Mouse (Mus musculus): ENCODE data around the gene Cop1. TPM values are rescaled to one million over a fixed set of nuclear protein-coding genes. Genes with fewer than 3 reads are reported as not detected.

The Cop1 gene
- polyA plus RNA-seq, 1 experiment from 2014 or later, result 107 TPM

GRCm38 (mm10) chr1:159253078-159253477, 21.0 kb downstream of the Cop1 start:
- Histone ChIP-seq H3K27ac (replicated peaks in 1 of 2; ENCODE audit: control insufficient read depth in 1 of 2, insufficient read depth in 1 of 2, low read depth in 2 of 2, low read length in 2 of 2) (no peak overlapping the region), H3K27me3 (ENCODE audit: control insufficient read depth, insufficient read depth, low read length) (no peaks in the 10 kb centered on the region), H3K4me3 (ENCODE audit: control insufficient read depth in 1 of 2, insufficient read depth in 1 of 2, low read depth in 1 of 2, low read length in 2 of 2) (no peak overlapping the region), H3K9me3 (ENCODE audit: control insufficient read depth, low read length) (no peaks in the 10 kb centered on the region), H3K4me2 (ENCODE audit: low read length) (no peak overlapping the region), H3K9ac (ENCODE audit: low read length) (no peak overlapping the region), H3K36me3 (ENCODE audit: control insufficient read depth, insufficient read depth, low read length) (peaks cover 65% of the 10 kb centered on the region), H3K4me1 (ENCODE audit: control insufficient read depth in 2 of 2, insufficient read depth in 2 of 2, low read length in 2 of 2) (no peaks in the 10 kb centered on the region)
- 73% methylated on average over 2 of the region's 2 CpGs for WGBS
- ATAC-seq (ENCODE audit: insufficient number of reproducible peaks, insufficient read depth, low FRiP score, low read depth), result no peak

- H3K4me1 ChIP-seq (ENCODE audit: control insufficient read depth in 2 of 2, insufficient read depth in 2 of 2, low read length in 2 of 2), result no peaks in the 10 kb centered on the region
Observed at GRCm38 (mm10) chr1:159254906-159255685, 23.0 kb downstream of the Cop1 start.

GRCm38 (mm10) chr1:159256543-159256942, 24.4 kb downstream of the Cop1 start:
- Histone ChIP-seq H3K27ac (replicated peaks in 1 of 2; ENCODE audit: control insufficient read depth in 1 of 2, insufficient read depth in 1 of 2, low read depth in 2 of 2, low read length in 2 of 2) (no peak overlapping the region), H3K4me1 (ENCODE audit: control insufficient read depth in 2 of 2, insufficient read depth in 2 of 2, low read length in 2 of 2) (no peaks in the 10 kb centered on the region), H3K9me3 (ENCODE audit: control insufficient read depth, low read length) (no peaks in the 10 kb centered on the region), H3K27me3 (ENCODE audit: control insufficient read depth, insufficient read depth, low read length) (no peaks in the 10 kb centered on the region), H3K4me2 (ENCODE audit: low read length) (no peak overlapping the region), H3K4me3 (ENCODE audit: control insufficient read depth in 1 of 2, insufficient read depth in 1 of 2, low read depth in 1 of 2, low read length in 2 of 2) (no peak overlapping the region), H3K36me3 (ENCODE audit: control insufficient read depth, insufficient read depth, low read length) (peaks cover 62% of the 10 kb centered on the region), H3K9ac (ENCODE audit: low read length) (no peak overlapping the region)
- WGBS, result 91% methylated on average over 1 of the region's 1 CpGs
- no peak for ATAC-seq (ENCODE audit: insufficient number of reproducible peaks, insufficient read depth, low FRiP score, low read depth)

More at GRCm38 (mm10) chr1:159254906-159255685, 23.0 kb downstream of the Cop1 start:
- WGBS, result 84% methylated on average over 5 of the region's 5 CpGs
- H3K9ac ChIP-seq (ENCODE audit: low read length), result no peak overlapping the region
- H3K9me3 ChIP-seq (ENCODE audit: control insufficient read depth, low read length), result no peaks in the 10 kb centered on the region
- no peak for ATAC-seq (ENCODE audit: insufficient number of reproducible peaks, insufficient read depth, low FRiP score, low read depth)
- no peak overlapping the region for H3K4me3 ChIP-seq (ENCODE audit: control insufficient read depth in 1 of 2, insufficient read depth in 1 of 2, low read depth in 1 of 2, low read length in 2 of 2)
- H3K27me3 ChIP-seq (ENCODE audit: control insufficient read depth, insufficient read depth, low read length), result no peaks in the 10 kb centered on the region
- no peak overlapping the region for H3K27ac ChIP-seq (replicated peaks in 1 of 2; ENCODE audit: control insufficient read depth in 1 of 2, insufficient read depth in 1 of 2, low read depth in 2 of 2, low read length in 2 of 2)
- H3K4me2 ChIP-seq (ENCODE audit: low read length), result no peak overlapping the region
- peaks cover 66% of the 10 kb centered on the region for H3K36me3 ChIP-seq (ENCODE audit: control insufficient read depth, insufficient read depth, low read length)

- WGBS, result 95% methylated on average over 3 of the region's 3 CpGs
- ATAC-seq (ENCODE audit: insufficient number of reproducible peaks, insufficient read depth, low FRiP score, low read depth), result no peak
- H3K9me3 ChIP-seq (ENCODE audit: control insufficient read depth, low read length), result no peaks in the 10 kb centered on the region
- H3K27me3 ChIP-seq (ENCODE audit: control insufficient read depth, insufficient read depth, low read length), result no peaks in the 10 kb centered on the region
- H3K4me2 ChIP-seq (ENCODE audit: low read length), result no peak overlapping the region
- peaks cover 33% of the 10 kb centered on the region for H3K36me3 ChIP-seq (ENCODE audit: control insufficient read depth, insufficient read depth, low read length)
- H3K4me3 ChIP-seq (ENCODE audit: control insufficient read depth in 1 of 2, insufficient read depth in 1 of 2, low read depth in 1 of 2, low read length in 2 of 2), result no peak overlapping the region
- no peaks in the 10 kb centered on the region for H3K4me1 ChIP-seq (ENCODE audit: control insufficient read depth in 2 of 2, insufficient read depth in 2 of 2, low read length in 2 of 2)
- no peak overlapping the region for H3K27ac ChIP-seq (replicated peaks in 1 of 2; ENCODE audit: control insufficient read depth in 1 of 2, insufficient read depth in 1 of 2, low read depth in 2 of 2, low read length in 2 of 2)
- H3K9ac ChIP-seq (ENCODE audit: low read length), result no peak overlapping the region
Observed at GRCm38 (mm10) chr1:159263820-159264219, 31.7 kb downstream of the Cop1 start.

GRCm38 (mm10) chr1:159280072-159280471, 48.0 kb downstream of the Cop1 start:
- H3K9ac ChIP-seq (ENCODE audit: low read length), result no peak overlapping the region
- H3K36me3 ChIP-seq (ENCODE audit: control insufficient read depth, insufficient read depth, low read length), result peaks cover 37% of the 10 kb centered on the region
- 63% methylated on average over 1 of the region's 1 CpGs for WGBS
- no peak overlapping the region for H3K4me2 ChIP-seq (ENCODE audit: low read length)
- H3K4me3 ChIP-seq (ENCODE audit: control insufficient read depth in 1 of 2, insufficient read depth in 1 of 2, low read depth in 1 of 2, low read length in 2 of 2), result no peak overlapping the region
- no peak overlapping the region for H3K27ac ChIP-seq (replicated peaks in 1 of 2; ENCODE audit: control insufficient read depth in 1 of 2, insufficient read depth in 1 of 2, low read depth in 2 of 2, low read length in 2 of 2)
- ATAC-seq (ENCODE audit: insufficient number of reproducible peaks, insufficient read depth, low FRiP score, low read depth), result no peak
- no peaks in the 10 kb centered on the region for H3K4me1 ChIP-seq (ENCODE audit: control insufficient read depth in 2 of 2, insufficient read depth in 2 of 2, low read length in 2 of 2)
- no peaks in the 10 kb centered on the region for H3K9me3 ChIP-seq (ENCODE audit: control insufficient read depth, low read length)
- no peaks in the 10 kb centered on the region for H3K27me3 ChIP-seq (ENCODE audit: control insufficient read depth, insufficient read depth, low read length)

GRCm38 (mm10) chr1:159281861-159282260, 49.7 kb downstream of the Cop1 start:
- 88% methylated on average over 1 of the region's 1 CpGs for WGBS
- H3K9ac ChIP-seq (ENCODE audit: low read length), result no peak overlapping the region
- no peak for ATAC-seq (ENCODE audit: insufficient number of reproducible peaks, insufficient read depth, low FRiP score, low read depth)
- H3K9me3 ChIP-seq (ENCODE audit: control insufficient read depth, low read length), result no peaks in the 10 kb centered on the region
- H3K27me3 ChIP-seq (ENCODE audit: control insufficient read depth, insufficient read depth, low read length), result no peaks in the 10 kb centered on the region
- H3K27ac ChIP-seq (replicated peaks in 1 of 2; ENCODE audit: control insufficient read depth in 1 of 2, insufficient read depth in 1 of 2, low read depth in 2 of 2, low read length in 2 of 2), result no peak overlapping the region
- no peak overlapping the region for H3K4me2 ChIP-seq (ENCODE audit: low read length)
- H3K4me3 ChIP-seq (ENCODE audit: control insufficient read depth in 1 of 2, insufficient read depth in 1 of 2, low read depth in 1 of 2, low read length in 2 of 2), result no peak overlapping the region
- H3K4me1 ChIP-seq (ENCODE audit: control insufficient read depth in 2 of 2, insufficient read depth in 2 of 2, low read length in 2 of 2), result no peaks in the 10 kb centered on the region
- H3K36me3 ChIP-seq (ENCODE audit: control insufficient read depth, insufficient read depth, low read length), result peaks cover 44% of the 10 kb centered on the region

- Histone ChIP-seq H3K36me3 (ENCODE audit: control insufficient read depth, insufficient read depth, low read length) (peaks cover 35% of the 10 kb centered on the region), H3K4me3 (ENCODE audit: control insufficient read depth in 1 of 2, insufficient read depth in 1 of 2, low read depth in 1 of 2, low read length in 2 of 2) (no peak overlapping the region), H3K27me3 (ENCODE audit: control insufficient read depth, insufficient read depth, low read length) (no peaks in the 10 kb centered on the region), H3K27ac (replicated peaks in 1 of 2; ENCODE audit: control insufficient read depth in 1 of 2, insufficient read depth in 1 of 2, low read depth in 2 of 2, low read length in 2 of 2) (no peak overlapping the region), H3K9ac (ENCODE audit: low read length) (no peak overlapping the region), H3K4me2 (ENCODE audit: low read length) (no peak overlapping the region), H3K4me1 (ENCODE audit: control insufficient read depth in 2 of 2, insufficient read depth in 2 of 2, low read length in 2 of 2) (no peaks in the 10 kb centered on the region), H3K9me3 (ENCODE audit: control insufficient read depth, low read length) (no peaks in the 10 kb centered on the region)
- 74% methylated on average over 1 of the region's 1 CpGs for WGBS
- no peak for ATAC-seq (ENCODE audit: insufficient number of reproducible peaks, insufficient read depth, low FRiP score, low read depth)
Observed at GRCm38 (mm10) chr1:159286833-159287232, 54.7 kb downstream of the Cop1 start.

GRCm38 (mm10) chr1:159290219-159290618, 58.1 kb downstream of the Cop1 start:
- no peak overlapping the region for H3K4me3 ChIP-seq (ENCODE audit: control insufficient read depth in 1 of 2, insufficient read depth in 1 of 2, low read depth in 1 of 2, low read length in 2 of 2)
- H3K27ac ChIP-seq (replicated peaks in 1 of 2; ENCODE audit: control insufficient read depth in 1 of 2, insufficient read depth in 1 of 2, low read depth in 2 of 2, low read length in 2 of 2), result no peak overlapping the region
- peaks cover 34% of the 10 kb centered on the region for H3K36me3 ChIP-seq (ENCODE audit: control insufficient read depth, insufficient read depth, low read length)
- H3K9ac ChIP-seq (ENCODE audit: low read length), result no peak overlapping the region
- H3K27me3 ChIP-seq (ENCODE audit: control insufficient read depth, insufficient read depth, low read length), result no peaks in the 10 kb centered on the region
- H3K4me1 ChIP-seq (ENCODE audit: control insufficient read depth in 2 of 2, insufficient read depth in 2 of 2, low read length in 2 of 2), result no peaks in the 10 kb centered on the region
- H3K4me2 ChIP-seq (ENCODE audit: low read length), result no peak overlapping the region
- no peaks in the 10 kb centered on the region for H3K9me3 ChIP-seq (ENCODE audit: control insufficient read depth, low read length)
- ATAC-seq (ENCODE audit: insufficient number of reproducible peaks, insufficient read depth, low FRiP score, low read depth), result no peak

Data from heart, embryonic 14.5 days (tissue).